Mouse (Mus musculus) heart, adult 8-10 months (tissue): ENCODE data around the gene Limch1. TPM values are rescaled to one million over a fixed set of nuclear protein-coding genes. Genes with fewer than 3 reads are reported as not detected.

Experiments
- DNase-seq: peaks from one replicate; pipeline ENCODE4 v3.0.0; 2022; ENCODE audit warnings: low spot score
- total RNA-seq, 4 experiments: library from RNA; stranded (reverse); gene quantifications; 2 replicates each; pipeline ENCODE4 v1.2.4; 2022

The Limch1 gene
- total RNA-seq, 4 experiments from 2014 or later, result 278 to 326 (median 303) TPM

DNA sequence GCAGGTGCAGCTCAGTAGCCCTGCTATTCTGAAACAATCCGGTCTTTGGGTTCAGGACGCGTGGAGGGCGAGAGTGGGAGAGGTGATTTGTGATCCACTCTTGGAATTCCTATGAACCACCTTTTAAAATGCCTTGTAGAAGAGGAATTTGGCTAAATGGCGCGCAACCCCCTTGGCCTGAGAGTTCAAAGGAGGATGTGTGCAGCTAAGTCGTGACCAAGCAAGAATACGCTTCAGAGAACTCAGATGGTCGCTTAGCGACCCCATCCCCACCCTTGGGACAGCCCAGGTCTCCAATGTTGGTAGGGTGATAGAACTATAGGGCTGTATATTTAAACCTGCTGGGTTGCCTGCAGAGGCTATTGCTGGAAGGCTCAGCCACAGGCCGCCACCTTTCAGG, 1.1 kb downstream of the Limch1 start:
- no peak for DNase-seq

DNA sequence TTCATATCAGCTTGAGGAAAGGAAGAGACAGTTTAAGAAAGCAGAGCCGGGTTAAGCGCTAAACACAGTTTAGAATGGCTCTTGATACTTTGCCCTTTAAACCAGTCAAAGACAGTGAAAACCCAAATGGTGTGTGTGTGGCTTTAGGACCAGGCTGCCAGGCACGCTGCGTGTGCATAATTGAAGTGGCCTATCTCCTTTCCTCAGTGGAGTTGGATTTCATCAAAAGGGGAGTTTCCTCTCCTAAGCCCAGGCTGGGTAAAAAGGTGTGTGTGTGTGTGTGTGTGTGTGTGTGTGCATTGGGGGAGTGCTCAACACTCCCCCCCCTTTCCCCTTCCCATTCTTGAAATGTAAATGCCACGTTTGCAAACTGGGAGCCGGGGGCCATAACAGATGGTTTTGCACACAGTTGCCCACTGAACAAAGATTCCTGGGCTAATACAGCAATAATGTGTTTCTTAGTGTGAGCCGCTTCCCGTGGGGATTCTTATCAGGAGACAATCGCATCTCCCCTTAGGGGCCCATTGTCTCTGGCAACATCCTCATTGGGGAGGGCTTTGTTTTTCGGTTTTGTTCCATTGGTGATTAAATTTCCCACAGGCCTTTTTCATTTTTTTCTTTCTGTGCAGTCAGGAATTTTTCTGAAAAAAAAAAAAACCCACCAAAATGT, 2.3 kb downstream of the Limch1 start:
- DNase-seq, result peak; percentile 34

- DNase-seq, result peak; percentile 68
Observed at GRCm38 (mm10) chr5:66748448-66749115, 3.0 kb downstream of the Limch1 start.

DNA sequence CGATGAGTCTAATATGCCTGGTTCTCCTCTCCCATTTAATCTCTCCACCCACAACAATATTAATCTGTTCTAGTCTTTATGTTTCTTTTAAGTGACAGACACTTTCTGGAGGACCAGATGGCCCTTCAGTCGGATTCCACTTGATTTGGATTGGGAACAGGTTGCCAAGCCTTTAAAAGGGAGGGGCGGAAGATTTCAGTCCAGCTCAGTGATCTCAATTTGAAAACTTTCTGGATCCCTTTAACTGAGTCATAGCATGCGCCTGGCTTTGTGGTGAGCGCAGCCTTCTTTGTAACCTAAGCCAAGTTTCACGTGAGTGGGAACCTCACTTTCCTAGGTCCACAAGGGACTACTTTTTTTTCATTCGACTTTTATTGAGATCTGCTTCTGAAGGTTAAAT, 5.0 kb downstream of the Limch1 start:
- DNase-seq, result peak; percentile 34

DNA sequence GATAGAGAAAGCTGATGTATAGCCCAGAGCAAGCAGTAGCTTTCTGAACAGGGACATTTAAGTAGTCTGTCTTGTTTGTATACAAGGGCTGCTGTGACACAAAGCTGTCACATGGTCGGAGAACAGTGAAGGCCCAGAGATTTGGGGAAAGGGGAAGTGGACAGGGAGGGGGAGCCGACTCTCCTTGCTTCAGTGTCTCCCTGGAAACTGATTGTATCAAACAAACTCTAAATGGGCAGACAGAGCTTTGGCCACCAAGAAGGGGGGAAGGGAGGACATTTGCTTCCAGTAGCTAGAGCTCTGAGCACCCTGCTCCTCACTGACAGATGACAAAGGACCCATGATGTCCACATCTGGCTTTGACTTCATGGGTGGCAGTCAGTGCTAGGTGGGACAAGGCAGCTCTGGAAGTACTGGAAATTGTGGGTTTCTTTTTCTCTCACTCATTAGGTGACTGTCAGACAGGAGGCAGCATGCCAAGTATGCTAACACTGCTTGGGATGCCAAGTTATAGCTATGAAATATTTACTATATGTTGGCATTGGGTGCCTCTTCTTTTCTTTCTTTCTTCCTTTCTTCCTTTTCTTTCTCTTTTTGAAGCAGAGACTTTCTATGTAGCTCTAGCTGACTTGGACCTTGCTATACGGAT, 5.8 kb downstream of the Limch1 start:
- DNase-seq, result no peak

DNA sequence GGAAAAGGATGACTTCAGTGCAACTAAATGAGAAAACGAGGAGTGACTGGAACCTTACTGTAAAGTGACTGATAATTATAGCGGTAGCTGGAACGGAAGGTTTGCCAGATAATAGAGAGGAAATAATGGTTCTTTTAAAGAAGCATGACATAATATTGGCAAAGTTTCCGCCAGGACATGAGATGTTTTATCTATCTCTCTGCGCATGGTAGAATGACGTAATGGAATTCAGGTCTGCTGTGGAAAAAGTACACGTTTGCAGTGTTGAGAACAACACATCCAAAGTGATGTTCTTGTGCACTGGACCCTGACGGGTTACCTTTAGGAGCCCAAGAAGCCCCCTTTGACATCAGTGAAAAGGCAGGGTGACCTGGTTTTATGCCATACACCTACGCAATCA, 8.0 kb downstream of the Limch1 start:
- DNase-seq, result peak; percentile 62

GRCm38 (mm10) chr5:66756821-66757705, 11.4 kb downstream of the Limch1 start:
- DNase-seq, result no peak

GRCm38 (mm10) chr5:66757706-66758237, 12.1 kb downstream of the Limch1 start:
- no peak for DNase-seq

- DNase-seq, result no peak
Observed at GRCm38 (mm10) chr5:66759354-66759753, 13.7 kb downstream of the Limch1 start.

- peak; percentile 34 for DNase-seq
Observed at GRCm38 (mm10) chr5:66760747-66761146, 15.1 kb downstream of the Limch1 start.

- peak; percentile 27 for DNase-seq
Observed at GRCm38 (mm10) chr5:66762006-66762405, 16.4 kb downstream of the Limch1 start.

GRCm38 (mm10) chr5:66764129-66764528, 18.5 kb downstream of the Limch1 start:
- DNase-seq, result no peak

DNA sequence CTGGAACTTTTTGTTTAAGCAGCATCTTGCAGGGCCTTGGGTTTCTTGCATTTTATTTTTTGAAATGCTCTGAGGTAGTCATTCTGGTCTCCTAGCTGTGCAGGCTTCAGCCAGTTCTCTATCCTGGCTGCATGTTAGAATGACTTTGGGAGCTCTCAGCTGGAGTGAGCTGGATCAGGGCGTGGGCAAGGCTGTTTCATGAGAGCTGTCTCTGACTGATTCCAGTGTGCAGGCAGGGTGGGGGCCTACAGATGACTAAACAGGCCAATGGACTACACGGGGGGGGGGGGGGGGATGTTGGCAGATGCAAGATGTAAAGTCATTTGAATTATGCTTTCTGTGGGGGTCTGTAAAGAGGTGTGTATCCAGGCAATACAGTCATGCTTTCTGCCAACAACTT, 20.3 kb downstream of the Limch1 start:
- no peak for DNase-seq

GRCm38 (mm10) chr5:66768034-66768433, 22.4 kb downstream of the Limch1 start:
- no peak for DNase-seq

GRCm38 (mm10) chr5:66769070-66769469, 23.4 kb downstream of the Limch1 start:
- no peak for DNase-seq

DNA sequence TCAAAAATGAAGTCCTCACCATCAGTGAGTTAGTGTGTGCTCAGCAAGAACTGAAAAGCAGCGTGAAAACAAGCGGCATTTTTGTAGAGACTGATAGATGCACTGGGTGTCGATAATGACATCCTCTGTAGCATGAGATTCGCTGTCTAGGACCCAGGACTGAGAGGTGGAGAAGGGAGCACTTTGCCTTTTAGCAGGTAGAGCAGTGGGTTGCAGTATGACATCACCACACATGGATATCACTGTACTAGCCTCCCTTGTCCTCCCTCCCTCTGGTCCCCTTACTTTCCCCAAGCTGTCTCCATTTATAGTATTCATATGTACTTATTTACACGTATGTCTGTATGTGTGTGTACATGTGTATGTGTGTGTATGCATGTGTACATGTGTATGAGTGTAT, 23.9 kb downstream of the Limch1 start:
- no peak for DNase-seq

DNA sequence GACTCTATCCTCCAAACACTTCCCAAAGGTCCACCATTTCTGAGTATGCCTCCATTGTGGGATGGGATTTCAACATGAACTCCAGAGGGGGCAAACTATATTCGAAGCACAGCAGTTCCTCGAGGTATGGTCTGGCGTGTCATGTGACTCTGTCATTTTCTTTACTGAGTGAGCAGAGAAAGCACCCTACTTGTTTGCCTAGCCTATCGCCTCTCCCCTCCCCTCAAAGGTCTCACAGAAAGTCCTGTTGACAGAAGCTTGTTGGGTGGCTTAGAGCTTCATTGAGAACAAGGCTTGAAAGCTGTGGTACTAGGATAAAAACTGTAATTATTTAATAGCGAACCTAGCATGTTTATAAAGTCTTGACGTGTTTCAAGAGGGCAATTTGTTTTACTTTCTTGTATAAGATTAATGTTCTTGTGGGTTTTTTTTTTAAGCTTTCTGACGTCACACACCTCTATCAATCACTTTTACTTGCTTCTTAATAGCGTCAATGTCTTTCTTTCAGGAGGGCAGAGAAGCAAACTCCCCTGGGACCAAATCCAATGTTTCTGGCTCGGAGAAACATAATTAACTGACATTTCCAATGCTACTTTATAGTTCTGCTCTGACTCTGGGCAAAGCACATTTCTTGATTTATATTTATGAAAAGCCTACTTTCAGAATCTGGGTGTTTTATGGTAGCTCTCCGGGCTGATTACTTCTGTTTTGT, 32.5 kb downstream of the Limch1 start:
- DNase-seq, result no peak

DNA sequence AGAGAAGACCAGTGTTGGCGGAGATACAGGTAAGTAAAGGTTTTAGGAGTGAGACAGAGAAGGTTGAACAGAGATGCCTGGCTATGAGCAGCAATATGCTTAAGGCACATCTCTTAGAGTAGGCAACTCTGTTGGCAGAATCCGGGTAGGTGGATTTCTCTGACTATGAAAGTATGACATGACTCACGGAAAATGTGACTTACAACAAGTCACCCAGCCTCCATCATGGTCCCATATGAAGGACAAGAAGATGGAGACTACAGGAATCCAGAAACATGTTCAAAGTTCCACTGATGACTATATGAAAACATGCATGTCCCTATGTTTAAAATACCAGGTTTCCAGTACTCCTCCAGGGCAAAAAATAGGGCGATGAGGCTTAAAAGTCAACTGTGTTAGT, 34.7 kb downstream of the Limch1 start:
- no peak for DNase-seq

GRCm38 (mm10) chr5:66781507-66781906, 35.9 kb downstream of the Limch1 start:
- DNase-seq, result no peak

- no peak for DNase-seq
Observed at GRCm38 (mm10) chr5:66782851-66783250, 37.2 kb downstream of the Limch1 start.
